Mouse (Mus musculus): ENCODE measurements around the gene Mdga1. TPM values are rescaled to one million over a fixed set of nuclear protein-coding genes. Genes with fewer than 3 reads are reported as not detected.

Mdga1 gene
- 13.4 and 13.6 TPM in 2 replicates for polyA plus RNA-seq (2015; fragmentation: Nextera tagmentation; extraction: Ambion mirVana)

GRCm38 (mm10) chr17:29970037-29970555, at the start of gene Mdga1:
Gene Mdga1 (minus strand): TSS chr17:29970087.
- no peak for ATAC-seq (ENCODE audit: low FRiP score)
- Histone ChIP-seq H3K27me3 (0 out of 2 replicates have a peak, but pooled peaks cover 4% of the 10 kb centered on the region), H3K4me3 (no peak within 1 kb of the TSS), H3K9me3 (no peaks in the 10 kb centered on the region), H3K4me2 (no peak within 1 kb of the TSS), H3K27ac (peak within 1 kb of the TSS; percentile 32), H3K9ac (no peak within 1 kb of the TSS), H3K4me1 (replicated peaks) (peaks cover 31% of the 10 kb centered on the region), H3K36me3 (no peaks in the 10 kb centered on the region)
- 57% methylated on average over 7 of the region's 7 CpGs for WGBS

- Histone ChIP-seq H3K27me3 (no peaks in the 10 kb centered on the region), H3K27ac (no peak overlapping the region), H3K4me3 (no peak overlapping the region), H3K9me3 (no peaks in the 10 kb centered on the region), H3K36me3 (no peaks in the 10 kb centered on the region), H3K4me1 (replicated peaks) (peaks cover 38% of the 10 kb centered on the region), H3K4me2 (no peak overlapping the region), H3K9ac (no peak overlapping the region)
- WGBS: 89% methylated on average over 12 of the region's 12 CpGs
- no peak for ATAC-seq (ENCODE audit: low FRiP score)
These were observed 49.2 kb upstream of the Mdga1 start for GRCm38 (mm10) chr17:30018927-30019610.

GRCm38 (mm10) chr17:30014660-30015059, 44.8 kb upstream of the Mdga1 start:
- H3K4me1 ChIP-seq (replicated peaks): peaks cover 22% of the 10 kb centered on the region
- no peak overlapping the region for H3K27ac ChIP-seq
- 93% methylated on average over 4 of the region's 4 CpGs for WGBS
- H3K4me3 ChIP-seq: no peak overlapping the region
- peaks cover 6% of the 10 kb centered on the region; the same call in 1 of the 2 replicates for H3K36me3 ChIP-seq
- no peak for ATAC-seq (ENCODE audit: low FRiP score)
- no peak overlapping the region for H3K4me2 ChIP-seq
- no peaks in the 10 kb centered on the region for H3K9me3 ChIP-seq
- H3K9ac ChIP-seq: no peak overlapping the region
- no peaks in the 10 kb centered on the region for H3K27me3 ChIP-seq

GRCm38 (mm10) chr17:30008392-30008791, 38.5 kb upstream of the Mdga1 start:
- Histone ChIP-seq H3K9ac (peak overlapping the region; percentile 51; the same call in 1 of the 2 replicates), H3K27me3 (no peaks in the 10 kb centered on the region), H3K36me3 (peaks cover 7% of the 10 kb centered on the region; the same call in 1 of the 2 replicates), H3K9me3 (no peaks in the 10 kb centered on the region), H3K4me2 (peak overlapping the region; percentile 79), H3K4me3 (peak overlapping the region; percentile 15), H3K27ac (peak overlapping the region; percentile 55), H3K4me1 (replicated peaks) (peaks cover 50% of the 10 kb centered on the region)
- ATAC-seq (ENCODE audit: low FRiP score): no peak

GRCm38 (mm10) chr17:30007883-30008282, 38.0 kb upstream of the Mdga1 start:
- Histone ChIP-seq H3K4me3 (no peak overlapping the region; the same call in 1 of the 2 replicates), H3K4me2 (peak overlapping the region; percentile 79), H3K27me3 (no peaks in the 10 kb centered on the region), H3K4me1 (replicated peaks) (peaks cover 56% of the 10 kb centered on the region), H3K9ac (peak overlapping the region; percentile 51; the same call in 1 of the 2 replicates), H3K9me3 (no peaks in the 10 kb centered on the region), H3K36me3 (peaks cover 7% of the 10 kb centered on the region; the same call in 1 of the 2 replicates), H3K27ac (peak overlapping the region; percentile 55)
- 91% methylated on average over 6 of the region's 6 CpGs for WGBS
- ATAC-seq (ENCODE audit: low FRiP score): no peak

GRCm38 (mm10) chr17:30006877-30007276, 37.0 kb upstream of the Mdga1 start:
- Histone ChIP-seq H3K4me2 (peak overlapping the region; percentile 79), H3K9me3 (no peaks in the 10 kb centered on the region), H3K9ac (0 out of 2 replicates have a peak overlapping the region, but pooled peaks have one; percentile 11), H3K36me3 (peaks cover 7% of the 10 kb centered on the region; the same call in 1 of the 2 replicates), H3K4me3 (peak overlapping the region; percentile 16), H3K4me1 (replicated peaks) (peaks cover 56% of the 10 kb centered on the region), H3K27me3 (no peaks in the 10 kb centered on the region), H3K27ac (no peak overlapping the region)
- 86% methylated on average over 2 of the region's 2 CpGs for WGBS
- no peak for ATAC-seq (ENCODE audit: low FRiP score)

- Histone ChIP-seq H3K4me3 (peak overlapping the region; percentile 92), H3K4me2 (peak overlapping the region; percentile 79), H3K9me3 (no peaks in the 10 kb centered on the region), H3K9ac (peak overlapping the region; percentile 98), H3K36me3 (peaks cover 7% of the 10 kb centered on the region; the same call in 1 of the 2 replicates), H3K27me3 (no peaks in the 10 kb centered on the region), H3K27ac (peak overlapping the region; percentile 99), H3K4me1 (replicated peaks) (peaks cover 53% of the 10 kb centered on the region)
- WGBS: under 1% methylated on average over 13 of the region's 19 CpGs
- ATAC-seq (ENCODE audit: low FRiP score): peak; percentile 53
These were observed 35.6 kb upstream of the Mdga1 start for GRCm38 (mm10) chr17:30005451-30005941.

GRCm38 (mm10) chr17:30005103-30005443, 35.2 kb upstream of the Mdga1 start:
- H3K4me3 ChIP-seq: peak overlapping the region; percentile 92
- peak overlapping the region; percentile 99 for H3K27ac ChIP-seq
- 0% methylated on average over 11 of the region's 47 CpGs for WGBS
- H3K27me3 ChIP-seq: no peaks in the 10 kb centered on the region
- H3K4me2 ChIP-seq: peak overlapping the region; percentile 79
- H3K9me3 ChIP-seq: no peaks in the 10 kb centered on the region
- peak overlapping the region; percentile 98 for H3K9ac ChIP-seq
- peaks cover 49% of the 10 kb centered on the region for H3K4me1 ChIP-seq (replicated peaks)
- ATAC-seq (ENCODE audit: low FRiP score): peak; percentile 41
- H3K36me3 ChIP-seq: peaks cover 5% of the 10 kb centered on the region; the same call in 1 of the 2 replicates

- Histone ChIP-seq H3K27me3 (no peaks in the 10 kb centered on the region), H3K4me3 (peak within 1 kb of the TSS; percentile 92), H3K27ac (peak within 1 kb of the TSS; percentile 99), H3K36me3 (no peaks in the 10 kb centered on the region), H3K9ac (peak within 1 kb of the TSS; percentile 98), H3K4me2 (peak within 1 kb of the TSS; percentile 79), H3K4me1 (replicated peaks) (peaks cover 42% of the 10 kb centered on the region), H3K9me3 (no peaks in the 10 kb centered on the region)
- peak; percentile 94 for ATAC-seq (ENCODE audit: low FRiP score)
- under 1% methylated on average over 60 of the region's 93 CpGs for WGBS
These were observed 34.6 kb upstream of the Mdga1 start, which contains the start of gene Zfand3 for GRCm38 (mm10) chr17:30004203-30005102. Gene Zfand3 (plus strand): TSS chr17:30004733.

- no peaks in the 10 kb centered on the region for H3K36me3 ChIP-seq
- H3K4me1 ChIP-seq (replicated peaks): peaks cover 9% of the 10 kb centered on the region
- H3K4me2 ChIP-seq: no peak overlapping the region
- H3K4me3 ChIP-seq: no peak overlapping the region
- no peaks in the 10 kb centered on the region for H3K9me3 ChIP-seq
- 72% methylated on average over 24 of the region's 24 CpGs for WGBS
- H3K27me3 ChIP-seq: no peaks in the 10 kb centered on the region
- no peak overlapping the region for H3K9ac ChIP-seq
- ATAC-seq (ENCODE audit: low FRiP score): no peak
- H3K27ac ChIP-seq: no peak overlapping the region
These were observed 28.8 kb upstream of the Mdga1 start for GRCm38 (mm10) chr17:29998566-29999295.

GRCm38 (mm10) chr17:29997726-29998125, 27.8 kb upstream of the Mdga1 start:
- H3K4me3 ChIP-seq: no peak overlapping the region
- H3K27me3 ChIP-seq: no peaks in the 10 kb centered on the region
- 68% methylated on average over 7 of the region's 7 CpGs for WGBS
- no peaks in the 10 kb centered on the region for H3K36me3 ChIP-seq
- no peak overlapping the region for H3K27ac ChIP-seq
- peaks cover 4% of the 10 kb centered on the region for H3K4me1 ChIP-seq (replicated peaks)
- H3K9ac ChIP-seq: no peak overlapping the region
- no peak overlapping the region for H3K4me2 ChIP-seq
- no peak for ATAC-seq (ENCODE audit: low FRiP score)
- H3K9me3 ChIP-seq: no peaks in the 10 kb centered on the region
